Mouse (Mus musculus): ENCODE data around the gene Thsd4.

DNA sequence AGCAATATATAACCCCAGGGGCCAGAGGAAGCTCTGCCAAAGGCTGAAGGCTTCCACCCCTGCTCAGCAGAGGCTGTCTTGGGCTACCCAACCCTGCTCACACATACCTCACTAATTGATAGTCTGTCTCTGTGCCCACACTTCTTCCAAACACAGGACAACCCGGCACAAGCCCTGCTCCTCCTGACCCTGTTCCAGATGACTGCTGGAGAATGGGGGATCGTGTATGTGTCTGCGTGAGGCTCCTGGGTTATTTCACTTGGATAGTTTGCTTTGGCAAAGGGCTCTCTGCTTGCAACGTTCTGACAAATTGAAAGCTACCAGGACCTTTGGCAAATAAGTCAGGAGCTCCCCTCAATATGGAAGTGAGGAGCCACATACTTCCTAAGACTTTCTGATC lies 33.0 kb downstream of the Thsd4 start:
- TF ChIP-seq GATA1 (IDR thresholded peaks at IDR 0.05; ENCODE audit: borderline replicate concordance, low read length), result no peak
- TF ChIP-seq FLI1 (IDR thresholded peaks at IDR 0.05; ENCODE audit: low read length), result no peak
